Mouse (Mus musculus) liver, postnatal 0 days (tissue): ENCODE data around the gene Washc3.

Experiments used
- CTCF ChIP-seq: sonication (generic); IDR thresholded peaks from 2 replicates; pipeline ENCODE4 v1.5.1; 2016; ENCODE audit warnings: antibody characterized with exemption, low read depth
- EP300 ChIP-seq: IDR thresholded peaks from 2 replicates; pipeline ENCODE4 v1.6.1; 2016; ENCODE audit warnings: antibody characterized with exemption, low read depth, mild to moderate bottlenecking

DNA sequence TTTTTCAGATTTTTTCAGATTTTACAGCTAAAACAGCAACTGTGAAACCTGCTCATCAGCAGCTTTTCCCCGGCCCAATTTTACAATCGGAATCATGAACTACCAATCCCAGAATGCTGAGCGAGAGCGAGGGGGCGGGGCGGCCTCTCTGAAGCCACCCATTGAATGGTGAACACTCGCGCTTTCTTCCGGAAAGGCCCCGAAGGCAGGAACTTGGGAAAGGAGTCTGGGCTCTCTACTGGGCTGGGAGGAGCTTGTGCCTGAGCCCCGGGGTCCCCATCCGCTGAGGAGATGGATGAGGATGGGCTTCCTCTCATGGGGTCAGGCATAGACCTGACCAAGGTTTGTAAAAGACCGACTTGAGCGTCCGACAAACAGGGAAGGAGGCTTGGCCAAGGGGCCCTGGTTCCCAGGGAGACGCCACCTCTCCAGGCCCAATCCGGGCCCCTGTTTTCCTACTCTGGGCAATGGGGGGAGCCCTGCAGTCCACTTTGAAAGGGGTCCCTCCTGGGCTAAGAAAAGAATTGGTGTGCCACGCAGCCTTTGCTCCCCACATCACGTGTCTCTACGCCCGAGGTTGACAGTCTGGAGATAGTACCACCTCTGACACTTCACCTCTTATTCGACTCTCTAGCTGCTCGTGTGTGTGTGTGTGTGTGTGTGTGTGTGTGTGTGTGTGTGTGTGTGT lies at the start of gene Washc3:
- TF ChIP-seq CTCF (no peak), EP300 (no peak)
